Mouse (Mus musculus) E14TG2a.4 (cell line): ENCODE results near the gene Gdf11.

Source experiments
- CTCF ChIP-seq: conservative IDR thresholded peaks from 2 replicates; pipeline ENCODE4 v1.5.1; 2014; ENCODE audit warnings: low read length
- POU5F1 ChIP-seq: IDR thresholded peaks from 2 replicates; pipeline ENCODE4 v1.6.1; 2014; ENCODE audit warnings: low read length, borderline replicate concordance

- TF ChIP-seq CTCF (no peak), POU5F1 (no peak)
Measured at GRCm38 (mm10) chr10:128846664-128847063, 44.9 kb downstream of the Gdf11 start.
